Mouse (Mus musculus): ENCODE data around the gene Cd36. TPM values are rescaled to one million over a fixed set of nuclear protein-coding genes. Genes with fewer than 3 reads are reported as not detected.

Gene Cd36
- 40.2 and 88.2 TPM in 2 replicates for polyA plus RNA-seq (2015; fragmentation: Nextera tagmentation; extraction: Ambion mirVana)

GRCm38 (mm10) chr5:17888598-17888997 lies at the start of gene Cd36:
Cd36 (minus strand) TSS chr5:17888801.

Other genes with a start within 250 kb of the Cd36 start
- not detected in 2 replicates for gene Gnat3, start 73.7 kb upstream of the Cd36 start, polyA plus RNA-seq (2015; fragmentation: Nextera tagmentation; extraction: Ambion mirVana)

Data from adrenal gland, postnatal 0 days (tissue).